Mouse (Mus musculus): ENCODE measurements around the gene Rab3il1.

Gene Rab3il1

GRCm38 (mm10) chr19:10040866-10041387, 39.5 kb downstream of the Rab3il1 start:
- no peak for DNase-seq (ENCODE audit: inconsistent ontology term)

GRCm38 (mm10) chr19:10041388-10042148, 40.1 kb downstream of the Rab3il1 start, which contains the start of gene Fads3:
Fads3 (plus strand) TSS chr19:10041569.
- DNase-seq (ENCODE audit: inconsistent ontology term) = peak; percentile 91

- DNase-seq (ENCODE audit: inconsistent ontology term) = peak; percentile 81
Measured at GRCm38 (mm10) chr19:10042232-10042631, 40.8 kb downstream of the Rab3il1 start.

- DNase-seq (ENCODE audit: inconsistent ontology term) = no peak
Measured at GRCm38 (mm10) chr19:10042816-10043215, 41.3 kb downstream of the Rab3il1 start.

- peak; percentile 91 for DNase-seq (ENCODE audit: inconsistent ontology term)
Measured at GRCm38 (mm10) chr19:10043643-10044042, 42.2 kb downstream of the Rab3il1 start.

- DNase-seq (ENCODE audit: inconsistent ontology term) = no peak
Measured at GRCm38 (mm10) chr19:10045707-10046106, 44.2 kb downstream of the Rab3il1 start.

- DNase-seq (ENCODE audit: inconsistent ontology term) = peak; percentile 54
Measured at GRCm38 (mm10) chr19:10046346-10046745, 44.9 kb downstream of the Rab3il1 start.

GRCm38 (mm10) chr19:10046983-10047382, 45.5 kb downstream of the Rab3il1 start:
- no peak for DNase-seq (ENCODE audit: inconsistent ontology term)

- no peak for DNase-seq (ENCODE audit: inconsistent ontology term)
Measured at GRCm38 (mm10) chr19:10049533-10049932, 48.1 kb downstream of the Rab3il1 start.

GRCm38 (mm10) chr19:10050438-10050837, 49.0 kb downstream of the Rab3il1 start:
- no peak for DNase-seq (ENCODE audit: inconsistent ontology term)

- no peak for DNase-seq (ENCODE audit: inconsistent ontology term)
Measured at GRCm38 (mm10) chr19:10052698-10053097, 51.2 kb downstream of the Rab3il1 start.

GRCm38 (mm10) chr19:10053692-10054260, 52.3 kb downstream of the Rab3il1 start:
- peak; percentile 54 for DNase-seq (ENCODE audit: inconsistent ontology term)

- no peak for DNase-seq (ENCODE audit: inconsistent ontology term)
Measured at GRCm38 (mm10) chr19:10054361-10055075, 53.0 kb downstream of the Rab3il1 start.

- DNase-seq (ENCODE audit: inconsistent ontology term) = no peak
Measured at GRCm38 (mm10) chr19:10055261-10055660, 53.8 kb downstream of the Rab3il1 start.

- no peak for DNase-seq (ENCODE audit: inconsistent ontology term)
Measured at GRCm38 (mm10) chr19:10055783-10056660, 54.6 kb downstream of the Rab3il1 start.

GRCm38 (mm10) chr19:10056686-10057085, 55.2 kb downstream of the Rab3il1 start:
- no peak for DNase-seq (ENCODE audit: inconsistent ontology term)

GRCm38 (mm10) chr19:10057486-10058351, 56.2 kb downstream of the Rab3il1 start:
- DNase-seq (ENCODE audit: inconsistent ontology term) = no peak

- no peak for DNase-seq (ENCODE audit: inconsistent ontology term)
Measured at GRCm38 (mm10) chr19:10058352-10058825, 56.9 kb downstream of the Rab3il1 start.

- no peak for DNase-seq (ENCODE audit: inconsistent ontology term)
Measured at GRCm38 (mm10) chr19:10058876-10059427, 57.5 kb downstream of the Rab3il1 start.

Data from Muller cell, postnatal 12 days (primary cell).